Mouse (Mus musculus) ES-Bruce4 (cell line): Measurements from ENCODE around the gene Rbm47. TPM values are rescaled to one million over a fixed set of nuclear protein-coding genes. Genes with fewer than 3 reads are reported as not detected.

Experiments used
- H3K27ac ChIP-seq: 2 replicates; pipeline ENCODE4 v1.5.1; 2012; ENCODE audit warnings: low read length, inconsistent platforms; ENCODE audit not compliant: insufficient read depth
- H3K27me3 ChIP-seq: 2 replicates; pipeline ENCODE4 v1.6.1; 2012; ENCODE audit warnings: mild to moderate bottlenecking, low read length, inconsistent platforms; ENCODE audit not compliant: control insufficient read depth, poor library complexity, insufficient read depth, severe bottlenecking
- H3K36me3 ChIP-seq: 2 replicates; pipeline ENCODE4 v1.6.1; 2012; ENCODE audit warnings: inconsistent platforms, mild to moderate bottlenecking, low read length, moderate library complexity; ENCODE audit not compliant: control insufficient read depth, poor library complexity, insufficient read depth, severe bottlenecking
- H3K4me1 ChIP-seq: one replicate; pipeline ENCODE4 v1.8.1; 2011; ENCODE audit warnings: low read length; ENCODE audit not compliant: control insufficient read depth, insufficient read depth
- H3K4me3 ChIP-seq: 2 replicates; pipeline ENCODE4 v1.5.1; 2011; ENCODE audit warnings: low read depth, mild to moderate bottlenecking, low read length
- H3K9ac ChIP-seq: 2 replicates; pipeline ENCODE4 v1.6.1; 2012; ENCODE audit warnings: low read depth, mild to moderate bottlenecking, inconsistent platforms; ENCODE audit not compliant: poor library complexity, severe bottlenecking
- H3K9me3 ChIP-seq: replicated peaks from 2 replicates; pipeline ENCODE4 v1.6.1; 2012; ENCODE audit warnings: mild to moderate bottlenecking, low read length, inconsistent platforms; ENCODE audit not compliant: control insufficient read depth, poor library complexity, insufficient read depth, severe bottlenecking
- CTCF ChIP-seq: IDR thresholded peaks from one replicate; pipeline ENCODE4 v1.8.1; 2011; ENCODE audit warnings: low read depth, low read length
- EP300 ChIP-seq: IDR thresholded peaks from 2 replicates; pipeline ENCODE4 v1.6.1; 2011; ENCODE audit warnings: low read depth, low read length; ENCODE audit not compliant: insufficient read depth
- POLR2A ChIP-seq: IDR thresholded peaks from one replicate; pipeline ENCODE4 v1.8.1; 2011; ENCODE audit warnings: low read length; ENCODE audit not compliant: insufficient read depth
- polyA plus RNA-seq: library from polyadenylated mRNA; stranded (reverse); fragments of >200 nt; gene quantifications from 2 replicates; pipeline ENCODE4 v1.2.4, GENCODE M21; 2011; ENCODE audit warnings: low read depth; ENCODE audit not compliant: missing spikeins, insufficient read depth, insufficient read length

The Rbm47 gene
- polyA plus RNA-seq, 1 experiment: 82.8 TPM

GRCm38 (mm10) chr5:66079358-66080179 lies 93.3 kb downstream of the Rbm47 start:
- H3K9me3 ChIP-seq: no peaks in the 10 kb centered on the region
- H3K9ac ChIP-seq: no peak overlapping the region
- H3K36me3 ChIP-seq: no peaks in the 10 kb centered on the region
- no peak overlapping the region for H3K4me3 ChIP-seq
- H3K27ac ChIP-seq: no peak overlapping the region
- peaks cover 4% of the 10 kb centered on the region for H3K4me1 ChIP-seq
- H3K27me3 ChIP-seq: no peaks in the 10 kb centered on the region
- TF ChIP-seq POLR2A (no peak), EP300 (no peak), CTCF (no peak)

GRCm38 (mm10) chr5:66078491-66079012 lies 94.4 kb downstream of the Rbm47 start:
- H3K36me3 ChIP-seq: no peaks in the 10 kb centered on the region

GRCm38 (mm10) chr5:66077416-66077815 lies 95.5 kb downstream of the Rbm47 start:
- TF ChIP-seq POLR2A (no peak), EP300 (no peak), CTCF (no peak)
- no peak overlapping the region; the same call in 1 of the 2 replicates for H3K4me3 ChIP-seq
- peaks cover 4% of the 10 kb centered on the region for H3K4me1 ChIP-seq
- H3K9ac ChIP-seq: peak overlapping the region; percentile 56; the same call in 1 of the 2 replicates
- no peaks in the 10 kb centered on the region for H3K9me3 ChIP-seq
- no peaks in the 10 kb centered on the region for H3K27me3 ChIP-seq
- 0 out of 2 replicates have a peak overlapping the region, but pooled peaks have one; percentile 25 for H3K27ac ChIP-seq
- H3K36me3 ChIP-seq: no peaks in the 10 kb centered on the region

More at GRCm38 (mm10) chr5:66078491-66079012, 94.4 kb downstream of the Rbm47 start:
- TF ChIP-seq CTCF (no peak), EP300 (no peak), POLR2A (no peak)
- Histone ChIP-seq H3K9ac (no peak overlapping the region), H3K4me1 (peaks cover 4% of the 10 kb centered on the region), H3K4me3 (no peak overlapping the region), H3K9me3 (no peaks in the 10 kb centered on the region), H3K27me3 (no peaks in the 10 kb centered on the region), H3K27ac (no peak overlapping the region)

- Histone ChIP-seq H3K9ac (0 out of 2 replicates have a peak overlapping the region, but pooled peaks have one; percentile 56), H3K4me1 (peaks cover 5% of the 10 kb centered on the region), H3K27ac (no peak overlapping the region), H3K9me3 (no peaks in the 10 kb centered on the region), H3K27me3 (no peaks in the 10 kb centered on the region), H3K36me3 (no peaks in the 10 kb centered on the region), H3K4me3 (no peak overlapping the region)
- TF ChIP-seq POLR2A: no peak
- TF ChIP-seq CTCF: no peak
- no peak for TF ChIP-seq EP300
These were observed 96.1 kb downstream of the Rbm47 start for GRCm38 (mm10) chr5:66076685-66077301.

GRCm38 (mm10) chr5:66075906-66076305 lies 97.0 kb downstream of the Rbm47 start:
- Histone ChIP-seq H3K4me3 (no peak overlapping the region), H3K9ac (no peak overlapping the region), H3K36me3 (no peaks in the 10 kb centered on the region), H3K4me1 (peaks cover 6% of the 10 kb centered on the region), H3K27me3 (no peaks in the 10 kb centered on the region), H3K27ac (no peak overlapping the region), H3K9me3 (no peaks in the 10 kb centered on the region)
- TF ChIP-seq POLR2A (no peak), EP300 (no peak), CTCF (no peak)

GRCm38 (mm10) chr5:66075032-66075488 lies 97.9 kb downstream of the Rbm47 start:
- Histone ChIP-seq H3K27ac (no peak overlapping the region), H3K9ac (no peak overlapping the region), H3K9me3 (no peaks in the 10 kb centered on the region), H3K27me3 (no peaks in the 10 kb centered on the region), H3K4me3 (no peak overlapping the region), H3K36me3 (no peaks in the 10 kb centered on the region), H3K4me1 (peaks cover 6% of the 10 kb centered on the region)
- TF ChIP-seq POLR2A (no peak), EP300 (no peak), CTCF (no peak)
